Mouse (Mus musculus): ENCODE measurements around the gene Fam221a.
"Not testable (repeated sequence)": the region's sequence is repeated elsewhere in the genome, so short reads cannot be mapped to it uniquely, and the experiment has no call there.

Fam221a gene

DNA sequence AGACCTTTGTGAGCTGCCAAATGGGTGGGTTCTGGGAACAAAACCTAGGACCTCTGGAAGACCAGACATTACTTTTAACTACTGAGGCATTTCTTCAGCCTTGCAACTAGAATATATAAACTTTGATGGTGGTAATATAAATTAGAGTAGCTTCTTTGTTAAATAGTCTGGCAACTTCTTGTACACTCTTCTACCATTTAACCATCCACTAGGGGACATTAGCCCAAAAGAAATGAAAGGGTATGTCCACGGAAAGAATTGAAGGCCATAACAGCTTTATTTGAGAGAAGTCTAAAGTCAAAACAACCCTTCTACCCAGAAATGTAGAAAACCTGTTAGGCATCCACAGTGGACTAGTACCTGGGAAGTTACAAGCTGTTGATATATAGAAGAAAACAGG lies 26.7 kb downstream of the Fam221a start:
- no peak for DNase-seq (ENCODE audit: low spot score)

DNA sequence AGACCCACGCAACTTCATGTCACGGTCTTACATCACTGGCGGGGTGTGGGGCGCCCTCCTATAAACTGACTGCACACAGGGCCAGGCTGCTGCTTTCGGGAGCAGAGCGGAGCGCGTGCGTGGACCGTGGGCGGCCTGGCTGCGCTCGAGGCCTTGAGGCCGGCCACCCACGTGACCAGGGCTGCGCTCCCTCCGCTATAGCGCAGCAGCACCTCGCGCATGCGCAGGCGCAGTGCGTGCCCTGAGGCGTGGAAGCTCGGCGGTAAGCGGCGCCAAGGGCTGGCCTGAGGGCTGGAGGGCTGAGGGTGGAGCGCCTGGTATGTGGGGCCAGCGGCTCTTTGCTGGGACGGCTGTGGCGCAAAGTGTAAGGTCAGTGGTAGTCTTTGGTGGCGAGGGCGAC lies 27.8 kb downstream of the Fam221a start, which contains the start of gene Stk31:
Gene Stk31 (plus strand): TSS at position 289 of the 400 bp plus-strand sequence.
- DNase-seq (ENCODE audit: low spot score) = no peak

DNA sequence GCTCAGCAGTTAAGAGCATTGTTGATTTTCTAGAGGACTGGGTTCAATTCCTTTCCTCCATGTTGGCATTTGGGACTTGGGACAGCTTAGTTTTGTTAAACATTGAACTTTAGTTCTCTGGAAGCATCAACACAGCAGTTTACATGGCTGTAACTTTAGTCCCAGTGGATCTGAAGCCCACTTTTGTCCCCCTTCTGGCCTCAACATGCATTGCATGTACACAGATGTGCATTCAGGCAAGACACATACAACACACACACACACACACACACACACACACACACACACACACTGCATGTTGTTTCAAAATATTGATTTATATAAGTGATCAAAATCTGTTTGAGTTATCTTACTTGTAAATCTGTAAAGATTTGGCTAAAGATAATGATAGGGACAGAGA lies 29.9 kb downstream of the Fam221a start:
- no peak for DNase-seq (ENCODE audit: low spot score)

DNA sequence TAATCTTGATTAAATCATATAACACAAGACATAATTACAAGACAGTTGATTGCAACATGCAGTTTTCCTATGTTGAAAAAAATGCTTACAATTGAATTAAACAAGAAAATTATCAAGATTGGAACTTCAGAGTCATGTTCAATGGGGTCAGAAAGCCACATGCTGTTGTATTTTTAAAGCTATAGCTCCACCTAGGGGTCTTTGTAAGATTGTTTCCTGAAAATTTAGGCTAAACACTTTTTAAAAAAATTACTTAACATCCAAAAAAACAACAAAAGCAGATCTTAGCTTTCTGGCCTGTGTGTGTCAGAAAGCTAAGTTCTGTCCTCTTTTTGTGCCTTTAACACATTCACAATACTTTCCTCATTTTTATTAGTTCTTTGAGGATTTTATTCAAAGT lies 30.8 kb downstream of the Fam221a start:
- DNase-seq (ENCODE audit: low spot score) = no peak

DNA sequence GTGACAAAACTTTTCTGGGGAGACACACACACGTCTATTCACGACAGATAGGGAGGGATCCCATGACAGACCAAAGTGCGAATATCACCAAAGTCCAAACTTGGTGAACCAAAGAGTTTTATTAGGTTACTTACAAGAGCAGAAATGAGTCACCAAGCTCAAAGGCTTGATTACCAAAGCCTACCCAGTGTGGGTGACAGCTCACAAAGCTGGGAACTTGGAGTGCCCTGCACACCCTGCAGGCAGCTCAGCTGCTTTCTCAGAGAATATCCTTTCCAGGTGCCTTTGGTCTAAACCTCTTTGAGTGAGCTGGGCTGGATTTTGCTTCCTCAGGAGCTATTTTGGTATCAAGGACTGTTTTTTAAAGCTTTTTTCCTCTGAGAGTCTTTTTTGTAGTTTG lies 43.3 kb downstream of the Fam221a start:
- no peak for DNase-seq (ENCODE audit: low spot score)

DNA sequence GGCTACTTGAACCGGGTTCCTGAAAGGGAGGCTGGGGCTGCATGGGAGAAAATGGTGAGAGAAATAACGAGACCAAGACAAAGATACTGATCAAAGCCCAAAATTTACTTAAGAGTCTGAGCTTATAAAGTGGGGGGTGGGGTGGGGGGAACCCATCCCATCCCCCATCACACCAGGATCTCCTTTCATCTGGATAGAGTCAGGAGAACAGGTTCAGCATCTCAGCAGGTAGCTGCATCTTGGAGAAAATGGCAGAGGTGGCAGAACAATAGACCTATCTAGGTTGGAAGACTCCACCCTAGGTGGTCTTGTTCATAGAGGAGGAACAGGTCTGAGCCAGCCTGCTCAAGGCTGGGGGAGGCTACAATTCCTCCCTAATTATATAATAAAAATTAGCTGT lies 45.4 kb downstream of the Fam221a start:
- not testable (repeated sequence) for DNase-seq (ENCODE audit: low spot score)

DNA sequence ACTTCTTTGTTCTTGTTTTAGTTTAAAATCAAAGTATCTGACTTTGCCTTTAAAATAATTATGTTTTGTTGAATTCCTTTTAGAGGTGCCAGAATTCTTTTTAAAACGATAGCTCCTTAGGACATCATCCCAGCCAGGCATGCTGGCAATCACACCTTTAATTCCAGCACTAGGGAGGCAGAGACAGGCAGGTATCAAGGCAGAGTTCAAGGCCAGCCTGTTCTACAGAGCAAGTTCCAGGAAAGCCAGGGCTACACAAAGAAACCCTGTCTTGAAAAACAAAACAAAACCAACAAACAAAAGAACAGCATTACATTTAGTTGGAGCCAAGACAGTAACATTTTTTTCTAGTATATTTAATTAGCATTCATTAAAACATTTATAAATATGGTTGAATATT lies 48.4 kb downstream of the Fam221a start:
- DNase-seq (ENCODE audit: low spot score) = no peak

DNA sequence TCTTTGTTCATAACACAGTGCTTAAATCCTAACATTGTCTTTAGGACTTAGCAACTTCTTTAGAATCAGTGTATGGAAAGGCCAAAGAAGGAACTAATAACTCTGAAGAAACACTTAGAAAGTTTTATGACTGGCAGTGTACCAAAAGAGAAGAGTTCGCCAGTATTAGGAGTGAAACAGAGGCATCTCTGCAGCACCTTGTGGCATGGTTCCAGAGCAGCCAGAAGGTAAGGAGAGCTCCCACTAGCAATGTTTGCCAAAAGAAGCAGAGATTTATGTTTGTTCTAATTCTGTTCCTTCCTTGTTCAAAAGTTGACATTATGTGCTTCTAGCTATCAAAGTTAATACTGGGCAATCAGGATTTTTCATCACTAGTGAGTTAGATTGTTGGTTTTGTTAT lies 69.8 kb downstream of the Fam221a start:
- DNase-seq (ENCODE audit: low spot score) = no peak
